Mouse (Mus musculus) adrenal gland, adult 8-10 months (tissue): Measurements from ENCODE around the gene Klkb1. TPM values are rescaled to one million over a fixed set of nuclear protein-coding genes. Genes with fewer than 3 reads are reported as not detected.
"Not testable (repeated sequence)": the region's sequence is repeated elsewhere in the genome, so short reads cannot be mapped to it uniquely, and the experiment has no call there.

Experiments used
- DNase-seq: peaks from one replicate; pipeline ENCODE4 v3.0.0; 2022
- total RNA-seq, 4 experiments: library from RNA; stranded (reverse); gene quantifications; 2 replicates each; pipeline ENCODE4 v1.2.4; 2022

The Klkb1 gene
- under 1 TPM in 3 of 4 experiments, not detected in 1; 0.06 to 0.16 (median 0.07) TPM for total RNA-seq

DNA sequence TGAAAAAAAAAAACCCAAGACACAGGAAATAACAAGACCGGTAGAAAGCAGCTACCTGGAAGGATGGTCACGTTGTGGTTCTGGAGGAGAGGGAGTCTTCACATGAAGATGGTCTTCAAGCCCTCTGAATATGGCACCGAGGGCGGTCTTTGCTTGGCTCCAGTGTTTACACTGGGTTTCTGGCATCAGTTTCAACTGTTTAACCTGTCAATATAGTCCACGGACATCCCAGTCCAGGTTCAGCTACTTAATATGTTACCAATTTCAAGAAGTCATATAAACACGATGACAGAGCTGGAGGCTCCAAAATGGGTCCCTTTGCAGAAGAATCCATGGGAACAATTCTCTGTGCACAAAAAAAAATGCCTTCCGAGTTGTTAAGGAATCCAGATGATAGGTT, at the start of gene Klkb1:
Klkb1 (minus strand) TSS at position 173 of the 400 bp plus-strand sequence.
- no peak for DNase-seq

DNA sequence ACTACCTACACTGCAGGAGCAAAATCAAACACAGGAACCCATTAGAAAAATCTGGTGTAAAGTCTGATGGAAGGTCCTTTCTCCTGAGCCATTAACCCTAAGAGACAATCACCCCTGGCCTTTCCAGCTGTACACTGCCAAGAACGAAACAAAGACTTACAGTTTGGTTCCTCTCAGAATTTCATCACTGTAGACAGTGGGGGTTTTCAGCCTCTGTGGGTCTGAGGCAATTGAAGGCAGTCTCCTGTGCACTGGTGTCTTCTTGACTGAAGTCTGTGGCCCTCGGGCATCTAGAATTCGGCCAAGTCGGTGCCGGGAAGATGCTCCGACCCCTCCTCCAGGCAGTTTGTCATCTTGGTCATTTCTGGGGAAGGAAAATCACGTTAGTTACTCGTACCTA, 49.6 kb upstream of the Klkb1 start:
- DNase-seq: no peak

DNA sequence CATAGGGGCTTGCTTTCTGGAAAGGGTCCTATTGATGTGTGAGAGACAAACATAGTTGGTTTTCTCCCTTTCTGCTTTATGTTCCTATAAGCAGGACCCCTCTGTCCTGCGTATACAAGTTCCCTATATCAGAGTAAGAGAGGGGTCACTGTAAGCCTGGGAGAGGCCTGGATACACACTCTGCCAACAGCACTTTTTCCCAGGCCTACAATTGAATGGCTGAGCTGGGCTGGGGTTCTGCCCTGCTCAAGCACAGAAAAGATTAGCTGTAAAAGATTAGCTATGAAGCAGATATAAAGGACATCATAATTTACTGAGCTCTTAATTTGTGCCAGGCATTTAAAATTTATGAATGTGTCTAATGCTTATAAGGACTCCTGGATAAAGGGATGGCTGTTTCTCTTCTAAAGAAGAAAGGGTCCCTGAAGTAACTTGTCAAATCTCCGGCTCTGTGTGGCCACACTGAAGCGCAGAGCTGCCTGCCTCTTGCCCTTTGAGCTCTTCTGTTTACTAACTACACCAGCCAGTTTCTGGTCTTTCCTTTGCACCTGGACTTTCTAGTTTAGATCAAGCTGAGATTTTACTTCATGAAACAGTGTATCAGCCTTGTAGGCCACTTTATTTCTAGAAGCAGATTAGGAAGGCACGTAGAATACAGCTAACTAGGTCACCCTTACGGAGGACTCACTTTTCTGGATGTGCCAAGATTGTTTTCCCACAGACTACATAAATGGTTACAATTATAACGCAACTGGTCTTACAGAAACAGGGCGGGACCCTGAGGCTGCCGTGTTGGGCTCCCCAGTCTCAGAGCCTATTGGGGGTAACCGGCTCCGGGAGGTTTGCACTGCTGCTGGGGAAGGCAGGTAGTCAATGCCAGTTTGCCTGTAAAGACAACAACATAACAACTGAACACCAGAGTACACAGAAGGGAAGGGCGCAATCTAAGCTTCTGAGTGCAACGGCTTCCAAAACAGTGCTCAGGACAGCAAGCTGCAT, 47.3 kb upstream of the Klkb1 start:
- DNase-seq: no peak

DNA sequence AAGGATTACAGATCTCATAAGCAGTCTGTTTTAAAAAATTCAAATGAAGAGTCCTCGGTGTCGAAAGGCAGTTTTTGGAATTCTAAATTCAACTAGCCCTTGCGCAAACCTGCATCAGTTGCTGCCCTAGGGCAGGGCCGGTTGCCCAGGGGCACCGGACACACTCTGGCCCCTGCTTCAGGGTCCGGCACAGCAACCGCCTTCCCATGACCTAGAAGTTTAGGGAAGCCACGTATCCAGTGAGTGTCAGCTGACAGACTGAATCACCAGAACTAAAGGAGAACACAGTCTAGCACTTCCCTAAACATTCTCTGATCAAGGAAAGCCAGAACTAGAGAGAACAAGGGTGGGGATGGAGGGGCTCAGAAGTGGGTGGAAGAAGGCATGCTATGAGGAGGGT, 38.8 kb upstream of the Klkb1 start:
- peak; percentile 54 for DNase-seq

DNA sequence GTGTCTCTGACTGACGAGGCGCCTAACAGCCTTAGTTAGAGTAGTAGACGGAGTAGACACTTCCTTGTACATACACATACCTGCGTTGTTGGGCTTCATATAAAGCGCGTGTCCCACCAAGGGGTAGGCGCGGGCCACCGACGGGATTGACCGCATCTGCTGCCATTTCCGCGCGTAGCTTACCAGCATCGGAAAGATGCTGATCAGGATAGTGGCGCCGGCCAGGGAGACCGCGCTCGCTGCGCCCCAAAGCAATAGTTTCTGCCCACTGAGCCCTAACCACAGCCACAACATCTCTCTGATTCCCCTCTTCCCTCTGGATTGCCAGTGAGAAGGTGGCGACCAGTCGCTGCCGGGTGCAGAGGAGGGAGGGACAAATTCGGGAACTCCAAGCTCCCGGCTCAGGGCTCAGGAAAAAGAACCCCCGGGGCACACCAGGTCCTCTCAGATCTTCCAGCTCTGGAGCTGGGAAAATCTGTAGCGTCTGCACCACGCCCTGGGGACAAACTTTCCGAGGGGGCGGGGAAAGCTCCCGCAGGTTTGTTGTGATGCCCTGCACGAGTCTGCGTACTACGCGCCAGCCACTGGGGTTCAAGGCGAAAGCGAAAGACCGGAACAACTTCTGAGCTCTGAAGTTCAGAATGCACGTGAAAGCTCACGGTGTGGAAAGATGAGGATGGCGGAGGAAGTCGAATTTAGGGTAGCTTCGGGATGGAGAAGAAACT, 38.2 kb upstream of the Klkb1 start, which contains the start of gene Cyp4v3:
Cyp4v3 (minus strand) TSS at position 532 of the 725 bp plus-strand sequence.
- DNase-seq: peak; percentile 82

DNA sequence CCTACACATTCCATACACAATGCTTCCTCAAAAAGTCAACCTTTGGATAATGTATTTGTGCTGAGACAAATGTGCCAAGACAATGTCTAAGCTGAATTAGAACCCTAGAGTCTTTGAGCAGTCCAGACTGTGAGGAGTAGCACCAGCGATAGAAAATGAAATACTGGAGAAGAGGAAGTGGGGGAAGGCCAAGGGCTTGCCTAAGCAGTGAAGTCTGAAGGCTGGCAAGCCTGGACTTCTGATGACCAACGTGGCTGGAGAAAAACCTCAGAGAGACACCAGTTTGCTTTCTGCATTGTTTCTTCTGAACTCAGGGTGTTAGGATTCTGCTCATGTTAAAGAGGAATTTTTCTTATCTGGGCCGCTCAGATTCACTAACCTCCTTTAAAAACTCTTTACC, 36.2 kb upstream of the Klkb1 start:
- no peak for DNase-seq

DNA sequence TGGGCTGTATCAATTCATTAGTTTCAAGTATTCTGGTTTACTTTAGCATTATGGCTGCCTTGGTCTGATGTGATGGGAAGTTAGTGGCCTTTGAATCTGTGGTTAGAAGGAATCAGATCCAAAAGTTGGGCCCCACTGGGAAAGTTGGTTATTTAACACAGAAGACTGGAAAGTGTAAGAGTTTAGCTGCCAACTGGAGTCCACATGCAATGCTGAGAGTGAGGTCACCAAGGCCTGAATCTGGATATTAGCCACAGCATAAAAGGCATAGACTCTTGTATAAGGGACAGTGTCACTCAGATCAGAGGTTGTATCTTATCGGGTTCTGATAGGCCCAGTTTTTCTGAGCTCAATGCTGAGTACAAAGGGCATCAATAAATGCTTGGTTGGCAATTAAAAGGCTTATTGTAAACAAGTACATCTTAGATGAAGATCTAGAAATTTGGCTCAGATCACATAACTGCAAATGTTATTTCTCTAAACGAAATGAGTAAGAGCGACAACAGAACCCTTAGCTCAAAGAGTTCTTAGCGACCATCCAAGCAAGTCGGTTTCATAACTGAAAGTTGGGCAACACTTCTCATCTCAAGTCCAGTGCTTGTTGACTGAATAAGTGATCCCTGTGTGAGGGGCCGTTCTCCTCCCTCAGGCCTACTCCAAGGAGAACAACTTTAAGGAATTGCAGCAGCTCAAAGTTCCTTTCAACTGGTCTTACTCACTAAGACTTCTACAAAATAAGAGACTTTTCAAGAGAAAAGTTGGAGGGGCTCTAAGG, 34.7 kb upstream of the Klkb1 start:
- DNase-seq: no peak

DNA sequence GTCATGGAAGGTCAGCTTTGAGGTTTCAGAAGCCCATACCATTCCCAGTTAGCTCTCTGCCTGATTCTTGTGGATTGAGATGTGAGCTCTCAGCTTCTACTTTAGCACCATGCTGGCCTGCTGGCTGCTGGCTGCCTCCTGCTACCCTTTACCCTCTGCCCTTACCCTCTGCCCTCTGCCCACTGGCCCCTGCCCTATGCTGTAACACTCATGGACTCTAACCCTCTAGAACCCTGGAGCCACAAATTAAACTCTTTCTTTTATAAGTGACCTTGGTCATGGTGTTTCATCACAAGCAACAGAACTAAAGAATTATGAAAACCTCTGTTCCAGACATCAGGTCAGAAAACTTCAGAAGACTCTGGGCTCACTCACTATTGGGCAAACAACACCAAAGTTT, 32.4 kb upstream of the Klkb1 start:
- not testable (repeated sequence) for DNase-seq

DNA sequence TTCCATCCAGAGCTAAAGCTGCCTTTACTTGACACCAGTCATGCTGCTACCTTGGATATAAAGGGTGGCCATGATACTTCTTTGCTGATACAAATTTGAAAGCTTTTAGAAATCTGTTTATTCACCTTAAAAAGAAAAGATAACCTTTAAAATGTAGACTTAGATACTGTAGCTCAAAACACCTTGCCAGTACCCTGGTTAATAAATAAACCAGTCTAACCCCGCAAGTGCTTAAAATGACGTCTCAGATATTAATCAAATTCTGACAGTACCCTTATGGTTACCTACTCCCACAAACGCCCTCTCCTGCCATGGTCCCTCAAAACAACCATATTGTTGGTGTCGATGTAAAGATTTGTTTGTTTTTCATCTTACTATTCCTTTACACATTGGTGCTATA, 29.5 kb upstream of the Klkb1 start:
- no peak for DNase-seq

DNA sequence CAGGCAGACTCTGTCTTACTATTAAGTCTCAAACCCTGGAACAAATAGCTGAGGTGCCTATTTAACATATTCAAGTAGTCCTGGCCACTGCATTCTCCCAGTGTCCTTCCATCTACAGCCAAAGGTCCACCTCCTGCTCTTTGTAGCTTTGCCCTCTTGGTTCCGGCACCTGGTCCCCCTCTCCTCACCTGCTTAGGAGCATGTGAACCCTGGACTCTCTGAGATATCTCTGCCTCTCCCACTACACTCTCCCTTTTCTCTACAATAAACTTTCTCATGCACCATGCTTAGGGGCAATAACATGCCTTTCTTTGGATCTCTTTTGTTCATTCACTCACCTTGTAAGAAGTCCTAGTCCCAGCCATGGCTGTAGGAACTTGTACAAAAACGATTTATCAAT, 26.7 kb upstream of the Klkb1 start:
- DNase-seq: no peak

DNA sequence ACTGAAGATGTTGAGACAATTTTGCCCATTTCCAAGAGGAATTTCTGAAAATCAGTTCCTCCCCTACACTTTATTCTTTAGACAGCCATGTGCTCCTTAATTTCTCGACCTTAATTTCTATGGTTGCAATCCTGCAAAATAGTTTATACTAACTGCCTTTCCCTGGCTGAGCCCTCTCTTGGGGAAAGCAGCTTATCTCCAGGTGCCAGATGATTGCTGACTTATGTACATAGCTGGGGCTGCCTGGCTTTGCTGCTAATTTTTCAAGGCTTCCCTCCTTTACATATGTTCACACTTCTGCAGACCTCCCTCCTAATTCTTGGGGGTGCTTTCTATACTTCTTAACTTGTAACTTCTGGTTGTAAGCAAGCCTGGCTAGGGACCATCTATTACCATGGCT, 26.3 kb upstream of the Klkb1 start:
- no peak for DNase-seq

DNA sequence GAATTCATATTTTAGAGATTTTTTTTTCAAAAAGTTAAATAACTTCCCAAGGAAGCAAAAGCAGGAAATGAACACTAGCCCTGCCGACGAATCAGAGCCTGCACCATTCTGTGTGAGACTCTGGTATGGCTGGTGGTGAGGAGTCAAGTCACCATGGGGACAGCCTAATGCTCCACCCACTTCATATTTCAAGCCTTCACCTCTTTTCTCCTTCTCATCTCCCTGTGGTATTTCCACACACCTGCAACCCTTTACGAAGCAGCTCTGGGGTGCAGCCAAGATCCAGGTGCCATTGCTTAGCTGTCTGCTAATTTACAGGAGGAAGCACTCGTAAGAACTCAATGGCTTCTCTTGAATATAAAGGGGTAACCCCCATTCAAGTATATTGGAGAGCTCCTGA, 16.3 kb upstream of the Klkb1 start:
- DNase-seq: no peak

DNA sequence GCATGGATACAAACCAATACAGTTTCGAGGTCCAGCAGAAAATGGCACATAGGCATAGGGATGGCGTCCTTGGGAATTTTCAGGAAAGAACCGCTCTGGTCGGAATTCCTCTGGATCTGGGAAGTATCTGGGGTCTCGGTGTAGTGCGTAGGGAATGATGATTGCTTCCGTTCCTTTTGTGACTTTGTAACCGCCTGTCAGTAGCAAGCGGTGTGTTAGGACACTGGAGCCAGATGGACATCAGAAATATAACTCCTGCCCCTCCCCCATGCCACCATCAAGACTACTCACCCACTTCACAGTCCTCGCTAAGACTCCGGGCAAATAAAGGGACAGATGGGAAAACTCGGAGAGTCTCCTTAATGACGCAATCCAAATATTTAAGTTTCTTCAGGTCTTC, 13.7 kb upstream of the Klkb1 start, which contains the start of gene Gm45753:
Gm45753 (minus strand) TSS at position 101 of the 400 bp plus-strand sequence.
- no peak for DNase-seq

DNA sequence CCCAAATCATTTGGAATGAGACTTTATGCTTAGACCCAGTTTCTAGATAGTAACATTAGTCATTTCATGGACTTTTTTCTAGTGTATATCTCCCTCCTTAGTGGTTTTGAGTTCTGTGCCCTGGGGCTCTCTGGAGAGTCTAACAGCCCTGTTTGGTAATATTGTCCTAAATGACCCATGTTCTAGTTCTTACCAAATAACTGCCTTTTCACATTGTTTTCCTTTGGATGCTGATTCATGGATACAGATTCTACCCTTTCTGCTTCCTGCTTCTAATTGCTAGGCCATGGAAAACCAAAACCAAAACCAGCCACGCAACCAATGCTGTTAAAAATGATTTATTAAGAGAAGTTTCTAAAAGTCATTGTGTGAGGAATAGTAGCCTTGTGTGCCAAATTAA, 10.8 kb upstream of the Klkb1 start:
- no peak for DNase-seq

DNA sequence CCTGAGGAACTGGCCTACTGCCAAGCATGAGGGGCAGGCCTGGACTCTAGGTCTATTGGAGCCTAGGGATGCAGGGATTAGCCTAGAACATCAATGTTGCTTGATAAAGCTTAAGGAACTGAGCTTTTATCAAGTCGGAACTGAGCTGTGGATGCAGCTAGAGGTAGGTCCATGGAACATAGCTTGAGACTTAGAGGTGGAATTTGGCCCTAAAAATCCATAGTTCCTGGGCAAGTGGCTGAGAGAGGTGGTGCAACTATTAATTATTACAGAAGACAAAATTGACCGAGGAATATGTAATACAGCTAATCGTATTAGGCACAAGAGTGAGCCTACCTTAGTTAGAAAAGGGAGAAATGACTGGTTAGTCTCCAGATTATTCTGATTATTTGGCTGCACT, 9.7 kb upstream of the Klkb1 start:
- DNase-seq: no peak

DNA sequence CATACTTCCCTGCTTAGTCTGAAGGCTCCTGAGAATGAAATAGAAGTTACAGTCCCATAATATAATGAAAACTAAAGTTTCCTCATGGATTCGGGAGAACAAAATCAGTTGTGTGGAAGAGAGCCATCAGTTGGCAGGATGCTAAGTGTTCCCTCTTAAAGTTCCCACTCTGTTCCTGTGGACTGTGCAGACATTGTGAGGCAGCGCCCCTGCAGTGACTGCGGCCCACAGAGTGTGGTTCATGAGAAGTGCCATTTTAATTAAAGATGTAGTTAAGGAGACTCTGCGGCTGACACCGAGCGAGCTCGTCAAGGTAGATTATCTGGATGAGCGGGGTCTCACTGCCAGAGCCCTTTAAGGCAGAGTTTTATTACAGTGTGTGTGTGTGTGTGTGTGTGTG, 7.7 kb upstream of the Klkb1 start:
- DNase-seq: no peak

DNA sequence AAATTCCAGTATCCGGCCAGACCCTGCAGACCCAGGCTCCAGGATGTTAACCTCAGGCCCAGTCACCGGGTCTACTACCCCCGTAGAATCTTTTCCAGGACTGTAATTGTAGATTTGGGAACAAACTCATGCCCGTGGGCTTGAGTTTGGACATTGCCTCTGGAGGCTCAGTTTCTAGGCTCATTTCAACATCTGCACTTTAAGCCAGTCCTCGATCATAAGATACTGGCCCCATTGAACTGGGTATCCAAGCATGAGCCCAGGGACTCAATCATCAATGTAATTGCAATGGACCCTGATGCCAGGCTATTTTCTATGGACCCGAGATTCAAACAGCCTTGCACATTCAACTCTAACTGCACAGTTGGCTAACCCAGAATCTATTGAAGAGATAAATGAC, 617 bp upstream of the Klkb1 start:
- DNase-seq: no peak

DNA sequence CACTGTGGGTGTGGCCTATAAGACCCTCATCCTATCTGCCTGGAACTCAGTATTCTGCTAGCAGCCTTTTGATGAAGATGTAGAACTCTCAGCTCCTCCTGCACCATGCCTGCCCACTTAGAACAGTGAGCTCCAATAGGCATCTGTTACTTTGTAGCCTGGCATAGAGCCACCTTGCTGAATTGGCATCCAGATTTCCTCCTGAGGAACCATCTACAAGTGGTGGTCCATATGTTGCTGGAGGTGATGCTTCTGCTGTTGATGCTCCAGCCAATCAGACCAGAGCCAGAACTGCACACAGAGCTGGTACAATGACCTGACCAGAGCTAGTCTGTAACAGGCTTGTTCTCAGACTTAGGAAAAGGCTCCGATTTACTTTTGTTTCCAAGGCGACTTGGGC, 2.9 kb downstream of the Klkb1 start:
- DNase-seq: no peak

DNA sequence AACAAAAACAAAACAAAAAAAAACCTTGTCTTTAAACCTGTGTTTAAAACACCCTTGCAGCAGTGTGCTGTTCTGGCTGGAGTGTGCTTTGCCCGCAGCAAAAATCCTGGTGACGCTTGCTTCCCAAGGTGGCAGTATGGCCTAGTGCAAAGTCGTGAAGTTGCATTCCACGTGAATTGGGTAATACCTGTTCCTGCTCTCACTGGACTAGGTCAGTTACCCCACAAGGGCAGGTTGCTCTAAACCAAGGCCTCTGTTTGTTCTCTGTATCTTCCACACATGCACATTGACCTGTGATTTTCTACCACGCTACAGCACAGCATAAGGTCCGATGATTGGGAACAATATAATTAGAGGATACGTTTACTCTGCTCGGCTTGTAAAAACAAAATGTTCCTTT, 13.0 kb downstream of the Klkb1 start:
- DNase-seq: no peak

DNA sequence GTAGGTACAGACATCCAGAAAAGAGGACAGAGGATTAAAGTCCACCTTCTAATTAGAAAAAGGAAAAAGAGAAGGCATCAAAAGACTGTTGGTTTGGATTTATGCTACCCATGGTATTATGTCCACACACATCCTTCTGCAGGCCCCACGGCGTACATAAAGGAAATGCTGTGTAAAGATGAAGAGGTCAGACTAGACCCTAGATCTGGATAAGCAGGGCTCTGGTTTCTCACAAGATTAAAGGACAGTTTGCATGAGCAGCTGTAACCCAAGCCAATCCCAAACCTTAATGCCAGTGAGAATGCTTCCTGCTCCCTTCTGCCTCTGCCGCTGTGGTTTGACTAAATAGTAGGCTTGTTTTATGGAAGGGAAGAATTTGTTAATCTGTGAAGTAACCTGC, 17.2 kb downstream of the Klkb1 start:
- no peak for DNase-seq

DNA sequence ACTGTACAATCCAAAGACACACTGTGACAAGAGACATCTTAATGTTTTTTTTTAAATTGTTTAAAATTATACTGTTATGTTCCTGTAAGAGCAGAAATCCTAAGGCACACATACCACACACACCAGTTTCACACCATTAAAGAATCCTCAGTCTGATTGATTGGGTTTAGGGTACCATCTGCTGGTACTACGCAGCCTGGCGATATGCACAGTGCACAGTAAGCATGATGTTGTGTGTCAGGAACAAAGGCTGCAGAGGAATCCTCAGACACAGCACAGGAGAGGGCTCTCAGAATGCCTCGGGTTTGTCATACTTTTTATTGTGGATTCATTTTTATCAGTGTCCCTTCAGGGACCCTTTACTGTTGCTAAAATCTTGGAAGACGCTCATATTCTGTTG, 20.3 kb downstream of the Klkb1 start:
- DNase-seq: no peak

DNA sequence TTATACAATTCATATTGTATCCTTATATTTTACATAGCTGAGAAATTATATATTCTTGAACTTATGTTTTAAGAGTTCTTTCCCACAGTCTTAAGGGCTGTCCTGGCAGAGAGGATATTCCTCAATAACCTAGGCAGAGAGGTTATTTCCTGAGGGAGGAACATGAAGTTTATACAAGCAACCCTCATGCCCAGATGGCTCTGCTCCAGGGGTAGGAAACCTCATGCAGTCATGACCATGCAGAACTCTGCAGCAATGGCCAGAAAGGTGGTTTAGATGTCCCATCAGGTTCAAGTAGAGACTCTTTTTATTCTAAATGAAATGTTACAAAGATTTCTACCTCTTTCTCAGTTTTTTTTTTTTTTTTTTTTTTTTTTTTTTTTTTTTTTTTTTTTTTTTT, 25.6 kb downstream of the Klkb1 start:
- DNase-seq: no peak

DNA sequence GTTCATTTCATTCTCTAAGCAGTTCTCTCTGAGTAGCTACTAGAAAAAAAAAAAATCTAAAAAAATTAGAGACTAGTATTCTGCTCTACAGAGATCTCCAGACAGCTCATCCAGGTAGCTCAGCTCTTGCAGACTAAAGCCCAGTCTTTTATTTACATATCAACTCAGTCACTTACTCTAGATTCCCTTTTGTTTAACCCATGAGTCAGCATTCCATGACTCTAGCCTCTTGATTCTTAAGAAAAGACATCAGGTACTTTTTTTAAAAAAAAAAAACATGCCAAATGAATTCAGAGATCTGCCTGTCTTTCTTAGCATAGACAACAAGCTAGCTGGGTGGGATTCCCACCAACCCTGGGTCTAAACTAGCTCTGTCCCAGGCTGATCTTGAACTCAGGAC, 26.2 kb downstream of the Klkb1 start:
- DNase-seq: no peak
